ENCODE assay signal across 35 mouse cellular contexts in genomic region chr5:110763890-110764289, GRCm38 (mm10).
"Had no signal": no experiment of that assay in that cellular context is flagged by ENCODE, and none has a peak within 500 bp of the region (broad histone marks: within the 10 kb centered on the region; RNA-seq: fewer than 3 reads in every experiment).

No protein-coding gene starts in this region.

- H3K36me3 ChIP-seq: heart, embryonic 10.5 days; heart, embryonic 12.5 days; heart, embryonic 15.5 days; hindbrain, embryonic 13.5 days; hindbrain, embryonic 15.5 days; intestine, embryonic 15.5 days had no signal

- H3K9ac ChIP-seq: heart, embryonic 12.5 days; heart, embryonic 13.5 days; heart, embryonic 15.5 days; hindbrain, embryonic 12.5 days; hindbrain, embryonic 13.5 days; hindbrain, embryonic 14.5 days; hindbrain, embryonic 15.5 days; intestine, embryonic 15.5 days; kidney, embryonic 15.5 days had no signal

- H3K4me1 ChIP-seq: heart, embryonic 10.5 days had no signal

- DNase-seq: heart, adult 2 months; heart, postnatal 10 days; heart, postnatal 14 days; heart, postnatal 36 days; heart, postnatal 4 days; kidney, adult 11 months; kidney, adult 18-20 months; kidney, adult 2 months; kidney, adult 8-10 months; kidney, adult 9 months; kidney, postnatal 10 days; kidney, postnatal 14 days; kidney, postnatal 25 days; kidney, postnatal 36 days; kidney, postnatal 4 days; layer of hippocampus, adult 9-11 months had no signal

- H3K4me2 ChIP-seq: heart, embryonic 11.5 days; heart, embryonic 12.5 days; heart, embryonic 13.5 days; heart, embryonic 15.5 days; hindbrain, embryonic 12.5 days; hindbrain, embryonic 13.5 days; hindbrain, embryonic 14.5 days; hindbrain, embryonic 15.5 days; intestine, embryonic 15.5 days; kidney, embryonic 15.5 days had no signal

- H3K27me3 ChIP-seq: heart, embryonic 12.5 days; heart, embryonic 13.5 days; heart, embryonic 15.5 days; hindbrain, embryonic 12.5 days; hindbrain, embryonic 13.5 days; hindbrain, embryonic 15.5 days; intestine, embryonic 15.5 days; kidney, embryonic 15.5 days had no signal

- ATAC-seq: hindbrain, embryonic 16.5 days; hindbrain, postnatal 0 days; inflammation-experienced regulatory T-cells, adult 6 months; intestine, embryonic 15.5 days; intestine, embryonic 16.5 days; intestine, postnatal 0 days had no signal

- H3K27ac ChIP-seq: heart, adult 2 months; heart, embryonic 10.5 days; heart, embryonic 13.5 days; heart, embryonic 15.5 days; hindbrain, embryonic 10.5 days; hindbrain, embryonic 12.5 days; hindbrain, embryonic 13.5 days; hindbrain, embryonic 14.5 days; hindbrain, embryonic 15.5 days; hindbrain, postnatal 0 days; intestine, embryonic 15.5 days; kidney, embryonic 15.5 days; kidney, postnatal 0 days; layer of hippocampus, adult 2 months had no signal

- H3K4me3 ChIP-seq: heart, adult 2 months; heart, embryonic 10.5 days; heart, embryonic 12.5 days; heart, embryonic 13.5 days; heart, embryonic 15.5 days; hindbrain, embryonic 10.5 days; hindbrain, embryonic 12.5 days; hindbrain, embryonic 13.5 days; hindbrain, embryonic 15.5 days; intestine, embryonic 15.5 days; kidney, embryonic 15.5 days; layer of hippocampus, adult 2 months had no signal

- H3K9me3 ChIP-seq: heart, embryonic 10.5 days; heart, embryonic 12.5 days; heart, embryonic 13.5 days; heart, embryonic 15.5 days; hindbrain, embryonic 10.5 days; hindbrain, embryonic 12.5 days; hindbrain, embryonic 13.5 days; hindbrain, embryonic 15.5 days; intestine, embryonic 15.5 days; kidney, embryonic 15.5 days had no signal
